Mouse (Mus musculus) lung, postnatal 36 days (tissue): ENCODE data around the gene Pjvk.

Source experiments
- DNase-seq: peaks from one replicate; pipeline ENCODE4 v3.0.0; 2022; ENCODE audit warnings: mixed read lengths

The Pjvk gene

DNA sequence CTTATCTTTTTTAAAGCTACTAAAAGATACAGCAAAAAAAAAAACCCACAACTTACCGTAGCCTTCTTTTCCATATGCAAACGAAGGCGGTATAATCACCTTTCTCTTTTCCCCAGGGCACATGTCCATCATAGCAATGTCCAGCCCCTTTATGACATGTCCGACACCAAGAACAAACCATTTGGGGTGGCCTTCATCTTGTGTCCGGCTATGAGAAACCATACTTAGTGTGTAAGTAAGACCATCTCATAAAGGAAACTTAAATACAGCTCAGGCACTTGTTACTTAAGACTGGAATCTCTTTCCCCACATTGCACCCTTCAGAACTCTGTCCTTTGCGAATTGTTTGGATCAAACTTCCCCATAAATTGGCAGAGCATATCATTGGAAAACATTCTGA, 23.4 kb downstream of the Pjvk start:
- no peak for DNase-seq

DNA sequence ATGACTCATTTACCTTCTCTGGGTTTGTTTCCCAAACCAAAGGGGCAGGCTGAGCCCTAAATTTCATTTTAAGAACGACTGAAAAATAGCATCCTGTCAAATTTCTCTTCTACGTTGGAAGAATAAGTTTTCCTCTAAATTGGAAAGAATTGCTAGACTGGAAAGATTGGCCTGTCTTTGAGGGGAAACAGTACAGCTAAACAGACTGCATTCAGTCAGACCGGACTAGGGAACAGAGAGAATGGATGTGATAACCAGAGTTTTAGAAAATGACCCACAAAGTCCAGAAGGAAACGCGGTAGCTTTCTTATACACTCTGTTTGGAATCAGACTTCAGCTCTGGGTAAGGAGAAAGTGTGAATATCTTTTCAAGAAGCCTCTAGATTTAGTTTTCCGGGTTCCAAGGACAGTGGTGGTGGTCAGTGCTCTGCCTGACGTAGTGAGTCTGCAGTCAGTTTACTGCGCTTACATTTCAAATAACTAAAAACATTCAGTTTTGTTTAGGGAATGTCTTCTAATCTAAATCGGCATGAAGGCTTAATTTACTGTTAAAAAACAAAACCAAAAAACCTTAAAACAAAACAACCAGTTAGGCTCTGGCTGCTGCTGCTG, 24.0 kb downstream of the Pjvk start:
- no peak for DNase-seq

DNA sequence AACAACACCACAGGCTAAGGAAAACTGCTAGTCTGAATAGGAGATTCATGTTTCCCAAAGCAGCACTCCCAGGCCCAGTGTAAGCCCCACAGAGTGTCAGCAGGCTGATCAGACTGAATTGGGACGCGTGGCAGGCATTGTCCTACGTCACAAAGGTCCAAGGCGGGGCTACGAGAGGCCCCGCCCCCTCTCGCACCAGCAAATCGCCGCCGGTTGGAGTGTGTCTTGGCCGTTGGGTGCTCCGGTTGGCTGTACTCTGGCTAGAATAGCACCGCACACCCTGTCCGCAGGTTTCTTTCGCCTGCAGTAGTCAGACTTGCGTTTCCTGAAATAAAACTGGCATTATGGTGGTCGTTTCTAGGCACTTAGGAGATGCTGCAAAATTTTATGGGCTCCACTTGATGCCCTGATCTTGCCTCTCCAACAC, 24.7 kb downstream of the Pjvk start, which contains the start of gene Fkbp7:
Fkbp7 (minus strand) TSS at position 151 of the 427 bp plus-strand sequence.
- peak; percentile 95 for DNase-seq

DNA sequence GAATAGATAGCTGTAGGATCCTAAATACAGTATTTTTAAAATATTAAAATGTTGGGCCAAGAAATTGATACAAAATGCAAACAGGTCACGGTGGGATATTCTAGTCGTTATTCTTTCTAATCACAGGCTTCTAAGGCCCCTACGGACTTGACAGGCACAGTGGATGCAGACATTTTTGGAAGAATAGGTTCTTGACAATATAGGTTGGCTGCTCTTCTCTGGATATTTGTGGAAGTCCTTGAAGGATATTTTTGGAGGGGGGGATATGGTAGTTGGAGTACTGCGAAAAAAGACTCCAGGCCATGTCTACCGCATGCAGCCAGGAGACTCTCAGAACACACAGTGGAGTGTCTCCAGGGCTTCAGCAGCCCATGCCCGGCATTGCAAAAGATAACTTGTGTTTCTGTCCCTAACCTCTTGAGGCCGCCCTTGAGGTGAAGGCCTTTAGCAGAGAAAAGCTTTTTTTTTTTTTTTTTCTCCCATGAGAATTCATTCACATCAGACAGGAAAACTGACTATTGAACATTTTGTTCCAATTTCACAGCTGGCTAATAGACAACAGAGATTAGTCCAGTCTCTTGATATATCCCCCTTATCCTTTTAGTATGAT, 25.3 kb downstream of the Pjvk start:
- peak; percentile 87 for DNase-seq

DNA sequence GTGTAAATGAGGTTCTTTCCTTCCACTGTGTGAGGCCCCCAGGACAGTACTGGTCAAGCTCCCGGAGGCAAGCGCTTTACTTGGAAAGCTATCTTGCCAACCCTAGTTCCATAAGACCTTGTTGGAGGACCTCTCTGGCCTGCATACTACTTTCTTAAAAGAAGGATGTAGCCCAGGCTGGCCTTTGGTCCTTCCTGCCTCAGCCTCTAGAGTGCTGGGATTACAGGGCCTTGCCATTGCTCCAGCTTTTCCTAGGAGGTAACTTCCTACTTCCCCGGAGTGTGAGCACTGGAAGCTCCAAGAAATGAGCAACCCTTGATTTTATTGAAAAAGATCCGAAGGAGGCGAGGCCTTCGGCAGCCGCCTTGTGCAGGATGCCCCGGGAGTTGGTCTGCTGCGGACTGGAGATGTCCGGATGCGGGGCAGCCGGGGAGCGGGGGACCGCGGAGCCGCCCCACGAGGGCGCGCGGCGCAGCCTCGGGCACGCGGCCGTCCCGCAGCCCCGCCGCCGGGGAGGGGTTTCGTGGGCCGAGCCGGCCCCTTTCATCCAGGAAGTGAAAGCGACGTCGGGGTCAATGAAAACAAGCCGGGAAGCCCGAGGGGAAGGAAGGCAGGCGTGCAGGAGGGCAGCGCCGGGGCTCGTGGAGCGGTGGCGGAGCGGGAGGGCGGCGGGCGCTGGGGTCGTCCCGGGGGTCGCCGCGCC, 26.6 kb downstream of the Pjvk start, which contains the start of gene Plekha3:
Plekha3 (plus strand) TSS at position 557 of the 703 bp plus-strand sequence.
- peak; percentile 89 for DNase-seq

DNA sequence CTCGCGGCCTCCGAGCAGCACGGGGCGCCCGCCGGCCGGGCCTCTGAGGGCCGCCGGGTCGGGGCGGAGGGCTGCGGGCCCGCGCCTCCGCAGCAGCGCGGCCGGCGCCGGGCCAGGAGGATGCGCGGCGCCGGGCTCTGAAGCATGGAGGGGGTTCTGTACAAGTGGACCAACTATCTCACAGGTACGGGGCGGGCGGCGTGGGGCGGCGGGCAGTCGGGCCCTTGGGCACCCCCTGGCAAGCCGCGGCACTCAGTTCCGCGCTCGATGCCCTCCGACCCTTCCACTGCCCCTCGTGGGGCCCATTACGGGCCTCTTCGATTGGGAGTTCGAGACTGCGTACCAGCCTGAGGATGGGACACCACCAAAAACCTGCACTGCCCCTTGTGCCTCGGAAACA, 27.2 kb downstream of the Pjvk start:
- no peak for DNase-seq

DNA sequence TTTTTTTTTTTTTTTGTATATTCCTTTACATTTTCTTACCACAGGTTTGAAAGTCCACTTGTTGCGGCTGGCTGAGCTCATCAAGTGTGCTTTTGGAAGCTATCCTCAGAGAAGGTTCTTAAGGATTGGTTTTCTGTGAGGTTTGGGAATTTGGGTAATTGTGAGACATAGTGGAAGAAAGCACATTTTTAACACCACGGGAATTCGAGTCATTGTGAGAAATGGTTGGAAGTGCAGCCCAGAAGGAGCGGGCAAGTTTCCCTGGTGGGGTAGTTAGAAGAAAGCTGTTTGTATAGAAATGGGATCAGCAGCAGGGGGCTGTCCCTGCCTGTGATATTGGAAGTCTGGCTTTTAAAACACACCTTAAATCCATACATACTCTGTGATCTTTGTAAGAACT, 27.7 kb downstream of the Pjvk start:
- no peak for DNase-seq

DNA sequence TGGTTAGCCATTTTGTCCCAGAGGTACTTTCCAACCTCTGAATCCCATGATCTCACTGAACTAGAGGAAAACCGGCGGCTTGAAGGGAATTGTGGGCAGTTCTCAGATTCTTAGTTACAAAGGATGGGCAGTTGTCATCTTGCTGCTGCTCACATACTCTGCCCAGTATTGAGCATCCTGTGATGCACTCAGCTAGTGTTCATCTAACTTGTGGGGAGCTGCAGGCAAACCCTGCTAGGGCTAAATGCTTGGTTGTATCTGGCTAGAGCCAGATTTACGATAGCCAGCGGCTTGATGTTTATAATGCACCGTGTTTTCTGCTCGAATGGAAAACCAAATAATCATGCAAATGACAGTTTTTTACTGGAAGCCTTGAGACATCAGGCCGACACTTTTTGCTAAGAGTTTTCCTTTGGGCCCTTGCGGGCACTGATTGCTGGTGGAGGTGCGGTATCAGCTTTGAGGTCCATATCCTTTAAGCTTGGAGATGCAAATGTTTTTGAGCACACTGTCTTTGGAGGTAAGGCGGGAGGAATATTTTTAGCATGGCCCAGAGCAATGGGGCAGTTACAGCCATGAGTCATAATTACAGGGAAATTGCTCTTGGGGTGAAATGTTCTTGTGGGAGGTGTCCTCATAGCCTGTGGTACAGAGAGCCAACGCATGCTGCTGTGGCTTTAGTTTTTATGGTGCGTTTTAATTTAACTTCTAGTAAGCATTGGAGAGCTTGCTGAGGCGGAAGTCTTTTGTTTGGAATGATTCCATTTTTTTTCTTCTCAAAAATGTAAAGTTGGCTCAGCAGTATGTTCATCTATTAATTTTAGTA, 28.3 kb downstream of the Pjvk start:
- peak; percentile 18 for DNase-seq

DNA sequence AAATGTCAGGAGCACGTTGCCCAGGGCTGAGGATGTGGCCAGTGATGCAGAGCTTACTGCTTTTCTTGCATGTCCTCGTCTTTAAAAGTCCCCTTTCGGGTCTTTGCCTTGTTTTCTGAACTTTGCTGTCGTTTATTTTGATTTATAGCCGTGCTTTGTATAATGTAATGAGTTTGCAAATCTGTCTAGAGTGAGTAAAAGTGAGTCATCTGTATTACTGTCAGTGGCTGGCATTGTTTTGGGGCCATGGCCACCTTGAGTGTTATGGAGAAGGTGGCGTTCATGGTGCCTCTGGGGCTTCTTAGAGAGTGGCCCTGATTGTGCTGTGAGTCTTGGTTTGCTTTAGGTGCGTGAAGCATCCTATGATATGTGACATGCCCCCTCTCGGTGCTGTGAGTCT, 34.0 kb downstream of the Pjvk start:
- no peak for DNase-seq

DNA sequence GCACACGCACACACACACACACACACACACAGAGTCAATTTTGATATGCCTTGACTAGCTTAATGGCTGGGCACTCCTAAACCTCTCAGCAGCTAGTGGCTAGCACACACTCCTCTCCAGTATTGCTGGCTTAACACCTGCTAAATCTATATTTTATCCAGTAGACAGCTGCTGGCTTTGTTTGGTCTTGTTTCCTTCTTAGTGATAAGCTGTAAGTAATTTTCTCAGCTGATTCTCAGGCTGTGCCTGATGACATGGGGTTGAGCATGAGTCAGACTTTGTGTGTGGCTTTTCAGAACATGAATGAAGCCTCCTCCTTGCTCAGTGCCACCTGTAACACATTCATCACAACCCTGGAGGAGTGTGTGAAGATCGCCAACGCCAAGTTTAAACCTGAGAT, 38.7 kb downstream of the Pjvk start:
- no peak for DNase-seq

DNA sequence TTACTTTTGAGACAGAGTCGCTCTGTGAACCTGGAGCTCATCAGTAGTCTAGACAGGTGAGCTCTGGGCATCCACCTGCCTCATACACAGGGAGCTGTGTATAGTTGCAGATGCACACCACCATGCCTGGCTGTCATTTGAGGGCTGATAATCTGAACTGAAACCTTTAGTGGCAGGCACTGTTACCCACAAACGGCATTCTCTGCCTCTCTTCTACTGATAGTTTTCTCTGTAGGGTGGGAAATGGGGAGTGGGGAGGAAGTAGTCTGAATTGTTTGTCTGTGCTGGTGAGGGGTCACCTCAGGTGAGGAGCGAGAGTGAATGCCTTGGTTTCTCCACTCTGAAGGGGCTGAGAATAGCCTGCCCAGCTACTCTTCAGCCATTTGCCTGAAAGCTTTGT, 39.3 kb downstream of the Pjvk start:
- no peak for DNase-seq

DNA sequence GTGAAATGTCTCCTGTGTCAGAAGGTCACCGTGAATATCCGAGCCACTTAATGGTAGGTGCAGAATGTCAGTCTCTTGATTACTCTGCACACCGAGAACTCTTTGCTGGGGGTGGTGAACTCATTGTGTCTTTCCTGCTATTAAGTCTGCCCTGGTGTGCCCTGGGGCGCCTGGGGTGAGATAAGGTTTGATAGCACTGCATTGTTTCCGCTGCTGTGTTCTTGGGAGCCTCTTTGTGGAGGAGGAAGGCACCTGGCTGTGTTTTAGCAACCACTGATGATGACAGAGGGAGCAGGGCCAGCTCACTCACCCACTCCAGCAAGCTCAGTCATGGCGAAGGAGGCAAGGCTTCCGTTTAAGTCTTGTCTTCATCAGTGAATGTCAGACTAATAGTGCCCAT, 39.9 kb downstream of the Pjvk start:
- DNase-seq: no peak

DNA sequence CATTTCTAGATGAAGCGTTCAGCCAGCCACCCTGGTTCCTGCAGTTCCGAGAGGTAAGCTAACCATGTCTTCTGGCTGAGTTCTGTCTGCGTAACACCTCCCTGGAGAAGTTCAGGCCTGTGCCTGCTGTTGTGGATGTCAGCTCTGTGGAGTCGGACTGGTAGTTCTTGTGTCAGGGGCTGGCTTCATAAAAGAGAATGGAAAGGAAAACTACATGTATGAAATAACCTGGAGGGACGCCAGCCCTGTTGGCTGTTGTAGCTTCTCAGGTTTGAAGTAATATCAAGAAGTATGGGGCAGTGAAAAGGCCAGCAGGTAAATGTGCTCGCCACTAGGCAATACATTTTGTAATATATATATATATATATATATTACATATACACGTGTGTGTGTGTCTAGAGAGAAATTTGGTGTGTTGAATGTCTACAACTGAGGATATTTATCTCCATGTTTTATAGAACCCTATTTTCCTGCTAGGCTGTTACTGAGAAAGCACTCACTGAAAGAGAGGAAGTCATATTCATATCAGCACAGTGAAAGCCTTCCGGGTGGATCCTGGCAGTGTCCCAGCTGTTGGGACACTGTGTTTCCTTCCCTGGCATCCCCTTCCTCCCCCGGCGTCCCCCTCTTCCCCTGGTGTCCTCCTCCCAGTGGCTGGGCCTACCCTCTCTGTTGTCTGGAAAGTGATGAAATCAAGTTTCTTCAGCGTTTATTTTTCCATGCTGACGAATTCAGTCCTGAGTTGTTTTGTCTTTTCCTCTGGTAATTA, 42.3 kb downstream of the Pjvk start:
- peak; percentile 86 for DNase-seq

DNA sequence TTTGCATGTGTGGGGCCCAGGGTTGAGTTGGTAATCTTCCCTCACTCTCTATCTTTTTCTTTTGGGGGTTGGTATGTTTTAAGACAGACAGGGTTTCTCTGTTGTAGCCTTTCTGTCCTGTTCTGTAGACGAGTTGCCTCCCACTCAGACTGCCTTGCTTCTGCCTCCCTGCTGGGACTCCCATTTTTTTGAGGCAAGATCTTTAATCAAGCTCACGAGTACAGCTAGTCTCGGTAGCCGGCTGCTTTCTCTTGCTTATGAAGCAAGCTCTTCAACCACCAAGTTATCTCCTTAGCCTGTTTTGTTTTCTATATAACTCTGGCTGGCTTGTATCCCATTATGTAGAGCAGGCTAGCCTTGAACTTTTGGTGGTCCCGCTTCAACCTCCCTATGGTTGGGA, 45.5 kb downstream of the Pjvk start:
- DNase-seq: no peak

DNA sequence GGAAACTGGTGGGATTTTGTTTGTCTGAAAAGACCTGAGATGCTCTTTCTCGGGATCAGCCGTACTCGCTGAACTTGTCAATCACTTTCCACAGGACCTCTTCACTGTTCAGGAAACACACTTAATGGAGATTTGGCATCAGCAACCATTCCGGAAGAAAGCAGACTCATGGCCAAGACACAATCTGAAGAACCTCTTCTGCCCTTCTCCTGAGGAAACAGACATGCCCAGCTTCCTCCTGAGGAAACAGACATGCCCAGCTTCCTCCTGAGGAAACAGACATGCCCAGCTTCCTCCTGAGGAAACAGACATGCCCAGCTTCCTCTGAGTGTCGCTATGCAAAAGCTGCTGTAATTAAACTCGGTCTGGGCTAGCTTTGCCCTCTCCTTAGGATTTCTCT, 47.0 kb downstream of the Pjvk start:
- DNase-seq: peak; percentile 56

DNA sequence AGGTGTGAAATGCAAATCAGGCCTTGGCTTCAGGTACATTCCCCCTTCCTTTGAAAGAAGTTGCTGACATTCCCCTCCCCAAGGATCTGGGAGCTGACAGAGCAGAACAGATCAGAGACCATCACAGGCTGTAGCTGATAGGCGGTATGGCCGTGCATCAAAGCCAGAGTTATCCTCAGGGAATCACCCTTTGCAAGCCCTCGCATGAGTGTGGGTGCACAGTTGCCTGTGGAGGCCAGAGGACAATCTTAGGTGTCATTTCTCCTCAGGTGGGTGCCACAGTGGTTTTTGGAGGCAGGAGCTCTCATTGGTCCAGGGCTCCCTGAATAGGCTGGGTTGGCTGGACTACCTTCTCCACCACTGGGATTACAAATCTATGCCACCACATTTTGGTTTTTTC, 53.9 kb downstream of the Pjvk start:
- DNase-seq: no peak

DNA sequence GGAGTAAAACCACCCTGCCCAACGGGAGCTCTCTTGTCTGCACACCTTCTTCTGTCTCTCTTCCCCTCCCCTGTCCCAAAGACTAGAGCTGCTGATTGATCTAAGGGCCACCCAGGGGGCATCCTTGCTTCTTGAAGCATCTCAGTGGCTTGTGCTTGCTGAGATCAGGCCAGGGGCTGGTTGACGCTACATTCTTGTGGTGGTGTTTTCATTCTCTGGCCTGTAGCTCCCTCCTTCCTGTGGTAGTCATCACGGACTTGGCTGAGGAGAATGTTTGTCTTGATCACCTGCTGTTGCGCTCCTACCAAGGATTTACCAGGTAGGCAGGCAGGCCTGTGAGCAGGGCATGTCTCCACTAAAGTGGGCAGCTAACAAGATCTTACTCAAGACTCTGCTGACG, 54.5 kb downstream of the Pjvk start:
- DNase-seq: no peak

DNA sequence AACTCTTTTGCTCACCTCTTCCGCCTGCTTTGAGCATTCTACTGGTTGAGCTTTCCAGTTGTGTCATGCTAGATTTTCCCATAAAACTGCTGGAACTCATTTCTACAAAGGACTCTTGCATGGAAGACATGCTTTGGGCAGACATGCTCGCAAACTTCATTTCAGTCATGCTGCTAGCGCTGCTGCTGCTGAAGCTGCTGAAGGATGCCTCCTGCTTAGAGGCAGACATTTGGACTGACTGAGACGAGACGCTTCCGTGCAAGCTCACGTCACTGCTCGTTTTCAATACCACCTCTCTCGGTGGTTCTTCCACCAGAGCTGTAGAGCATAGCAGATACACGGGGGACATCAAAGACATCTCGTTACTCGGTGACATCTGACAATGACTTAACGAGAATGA, 57.4 kb downstream of the Pjvk start:
- DNase-seq: no peak
